Mouse (Mus musculus) small intestine, adult 2 months (tissue): ENCODE results near the gene Otulin.

Experiments used
- CTCF ChIP-seq: fragments of 200-500 bp; IDR thresholded peaks from 2 replicates; pipeline ENCODE4 v1.5.1; 2012; ENCODE audit warnings: low read depth, mild to moderate bottlenecking, control low read depth, inconsistent platforms, low read length, moderate library complexity, mixed read lengths; ENCODE audit not compliant: insufficient replicate concordance, insufficient read length; ENCODE audit errors: extremely low read depth
- POLR2A ChIP-seq: fragments of 200-500 bp; IDR thresholded peaks from 2 replicates; pipeline ENCODE4 v1.6.1; 2012; ENCODE audit warnings: low read depth, mild to moderate bottlenecking, control low read depth, inconsistent platforms, low read length, moderate library complexity

- TF ChIP-seq POLR2A (no peak), CTCF (no peak)
Observed at GRCm38 (mm10) chr15:27625890-27626255, 4.6 kb downstream of the Otulin start.
